Mouse (Mus musculus) limb, embryonic 14.5 days (tissue): ENCODE measurements around the gene Dlg2. TPM values are rescaled to one million over a fixed set of nuclear protein-coding genes. Genes with fewer than 3 reads are reported as not detected.

Source experiments
- ATAC-seq: fragments of 200-750 bp; cut with Nextera tagmentation; 2 replicates; pipeline ENCODE4 v1.8.0; 2017; ENCODE audit warnings: low read depth, moderate number of reproducible peaks, moderate TSS enrichment; ENCODE audit not compliant: low FRiP score
- DNase-seq: peaks from one replicate; pipeline ENCODE4 v3.0.0-alpha.2; 2015; ENCODE audit warnings: low spot score
- H3K27ac ChIP-seq: fragments of 300-500 bp; sonication (generic); replicated peaks from 2 replicates; pipeline ENCODE4 v1.5.1; 2014; ENCODE audit warnings: low read depth, mild to moderate bottlenecking, low read length, moderate library complexity, mixed read lengths
- H3K27me3 ChIP-seq: fragments of 300-500 bp; sonication (generic); 2 replicates; pipeline ENCODE4 v1.6.1; 2014; ENCODE audit warnings: low read length, mixed read lengths; ENCODE audit not compliant: control insufficient read depth, insufficient read depth
- H3K36me3 ChIP-seq: fragments of 300-500 bp; sonication (generic); 2 replicates; pipeline ENCODE4 v1.6.1; 2014; ENCODE audit warnings: mild to moderate bottlenecking, low read length, moderate library complexity, mixed read lengths; ENCODE audit not compliant: control insufficient read depth, insufficient read depth
- H3K4me1 ChIP-seq: fragments of 300-500 bp; sonication (generic); 2 replicates; pipeline ENCODE4 v1.6.1; 2014; ENCODE audit warnings: antibody characterized with exemption, low read length, mixed read lengths; ENCODE audit not compliant: control insufficient read depth, insufficient read depth
- H3K4me2 ChIP-seq: fragments of 300-500 bp; sonication (generic); replicated peaks from 2 replicates; pipeline ENCODE4 v1.6.1; 2014; ENCODE audit warnings: low read depth, mild to moderate bottlenecking, low read length, moderate library complexity; ENCODE audit not compliant: severe bottlenecking
- H3K4me3 ChIP-seq: fragments of 300-500 bp; sonication (generic); replicated peaks from 2 replicates; pipeline ENCODE4 v1.5.1; 2014; ENCODE audit warnings: low read length
- H3K9ac ChIP-seq: fragments of 300-500 bp; sonication (generic); 2 replicates; pipeline ENCODE4 v1.6.1; 2014; ENCODE audit warnings: mild to moderate bottlenecking, low read depth, low read length, moderate library complexity; ENCODE audit not compliant: severe bottlenecking
- H3K9me3 ChIP-seq: fragments of 300-500 bp; sonication (generic); 2 replicates; pipeline ENCODE4 v1.6.1; 2016; ENCODE audit warnings: low read length; ENCODE audit not compliant: control insufficient read depth
- POLR2A ChIP-seq: fragments of 200-500 bp; IDR thresholded peaks from 2 replicates; pipeline ENCODE4 v1.8.0; 2012; ENCODE audit warnings: inconsistent platforms, mild to moderate bottlenecking, moderate library complexity, borderline replicate concordance; ENCODE audit not compliant: insufficient read depth, insufficient read length; ENCODE audit errors: extremely low read depth
- WGBS: fragments of 180-500 bp; shearing (Covaris S2); extraction: QIAGEN DNeasy Blood & Tissue Kit; methylation state at CpG from one replicate; pipeline ENCODE4 v1.1.7; 2014; 5-methylcytosine and 5-hydroxymethylcytosine counted together
- polyA plus RNA-seq, 2 experiments: library from polyadenylated mRNA; depleted of rRNA in 1 of 2; stranded (reverse) in 1 of 2; unstranded in 1 of 2; fragments of >200 nt; fragmentation: Nextera tagmentation in 1 of 2; extraction: Ambion mirVana in 1 of 2; gene quantifications; 2 replicates each; pipeline versions ENCODE4 v1.2.1 to v1.2.3; 2012 to 2014

Dlg2 gene
- polyA plus RNA-seq, 2 experiments: 4.6 to 7.3 TPM

- Histone ChIP-seq H3K27me3 (no peaks in the 10 kb centered on the region), H3K9ac (no peak overlapping the region), H3K9me3 (no peaks in the 10 kb centered on the region), H3K27ac (no peak overlapping the region), H3K4me2 (no peak overlapping the region), H3K4me1 (peaks cover 14% of the 10 kb centered on the region), H3K36me3 (no peaks in the 10 kb centered on the region), H3K4me3 (no peak overlapping the region)
- ATAC-seq: no peak
- no peak for TF ChIP-seq POLR2A
- WGBS: 27% methylated on average over 1 of the region's 1 CpGs
- no peak for DNase-seq
Measured at GRCm38 (mm10) chr7:92319469-92319868, 1843.0 kb downstream of the Dlg2 start.

- no peak overlapping the region for H3K4me3 ChIP-seq
- no peak for TF ChIP-seq POLR2A
- H3K27ac ChIP-seq: no peak overlapping the region
- DNase-seq (no peak), ATAC-seq (no peak)
- H3K4me1 ChIP-seq: peaks cover 14% of the 10 kb centered on the region
- H3K4me2 ChIP-seq: no peak overlapping the region
- H3K36me3 ChIP-seq: no peaks in the 10 kb centered on the region
- no peak overlapping the region for H3K9ac ChIP-seq
- no peaks in the 10 kb centered on the region for H3K27me3 ChIP-seq
- H3K9me3 ChIP-seq: no peaks in the 10 kb centered on the region
Measured at GRCm38 (mm10) chr7:92320181-92320580, 1843.7 kb downstream of the Dlg2 start.

- H3K27me3 ChIP-seq: no peaks in the 10 kb centered on the region
- TF ChIP-seq POLR2A: no peak
- no peaks in the 10 kb centered on the region for H3K9me3 ChIP-seq
- no peak overlapping the region for H3K4me2 ChIP-seq
- no peak overlapping the region for H3K9ac ChIP-seq
- ATAC-seq (no peak), DNase-seq (no peak)
- H3K27ac ChIP-seq: no peak overlapping the region
- no peak overlapping the region for H3K4me3 ChIP-seq
- 72% methylated on average over 2 of the region's 2 CpGs for WGBS
- no peaks in the 10 kb centered on the region for H3K4me1 ChIP-seq
- no peaks in the 10 kb centered on the region for H3K36me3 ChIP-seq
Measured at GRCm38 (mm10) chr7:92321786-92322185, 1845.3 kb downstream of the Dlg2 start.

- no peak overlapping the region for H3K4me2 ChIP-seq
- H3K36me3 ChIP-seq: no peaks in the 10 kb centered on the region
- no peak overlapping the region for H3K9ac ChIP-seq
- H3K27me3 ChIP-seq: no peaks in the 10 kb centered on the region
- H3K4me3 ChIP-seq: no peak overlapping the region
- ATAC-seq: no peak
- H3K4me1 ChIP-seq: no peaks in the 10 kb centered on the region
- WGBS: 75% methylated on average over 13 of the region's 13 CpGs
- H3K9me3 ChIP-seq: no peaks in the 10 kb centered on the region
- no peak for TF ChIP-seq POLR2A
- no peak for DNase-seq
- no peak overlapping the region for H3K27ac ChIP-seq
Measured at GRCm38 (mm10) chr7:92322342-92323069, 1846.0 kb downstream of the Dlg2 start.

GRCm38 (mm10) chr7:92323710-92324109 lies 1847.2 kb downstream of the Dlg2 start:
- 42% methylated on average over 4 of the region's 4 CpGs for WGBS
- Histone ChIP-seq H3K9me3 (no peaks in the 10 kb centered on the region), H3K27me3 (no peaks in the 10 kb centered on the region), H3K4me3 (no peak overlapping the region), H3K4me1 (no peaks in the 10 kb centered on the region), H3K36me3 (no peaks in the 10 kb centered on the region), H3K4me2 (no peak overlapping the region), H3K27ac (no peak overlapping the region), H3K9ac (no peak overlapping the region)
- no peak for TF ChIP-seq POLR2A
- DNase-seq: peak; percentile 44
- no peak for ATAC-seq
